Mouse (Mus musculus): Measurements from ENCODE around the gene Fnip2. TPM values are rescaled to one million over a fixed set of nuclear protein-coding genes. Genes with fewer than 3 reads are reported as not detected.
"Not testable (repeated sequence)": the region's sequence is repeated elsewhere in the genome, so short reads cannot be mapped to it uniquely, and the experiment has no call there.

Fnip2 gene
- total RNA-seq (2017): 3.0 to 6.5 TPM (median 5.7 TPM) in 3 replicates

DNA sequence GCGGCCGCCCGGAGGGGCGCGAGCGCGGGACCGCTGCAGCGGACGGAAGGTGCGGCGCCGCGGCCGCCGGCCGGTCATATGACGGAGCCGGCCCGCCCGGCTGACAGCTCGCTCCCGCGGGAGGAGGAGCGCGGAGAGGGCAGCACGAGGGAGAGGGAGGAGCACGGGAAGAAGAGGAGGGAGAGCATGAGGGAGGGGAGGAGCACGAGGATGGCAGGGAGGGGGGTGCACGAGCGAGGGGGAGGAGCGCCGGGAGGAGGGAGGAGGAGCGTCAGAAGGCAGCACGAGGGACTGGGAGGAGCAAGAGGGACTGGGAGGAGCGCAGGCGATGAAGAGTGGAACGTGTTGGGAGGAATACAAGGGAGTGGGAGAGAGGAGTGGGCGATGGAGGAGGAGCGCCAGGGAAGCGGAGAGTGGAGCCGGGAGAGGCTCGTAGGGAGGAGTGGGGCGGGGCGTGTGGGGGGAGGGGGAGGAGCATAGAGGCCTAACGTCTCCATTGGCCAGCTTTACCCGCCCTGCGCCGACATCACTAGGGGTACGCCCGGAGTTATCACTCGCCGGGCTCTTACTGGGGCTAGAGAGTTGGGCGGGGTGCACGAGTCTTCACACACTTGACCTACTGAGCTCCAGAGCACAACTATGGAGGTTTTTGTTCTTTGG is at the start of gene Fnip2:
Gene Fnip2, minus strand, starts transcription at position 94 of the 660 bp plus-strand sequence.
- ATAC-seq (replicated peaks; ENCODE audit: insufficient number of reproducible peaks, low FRiP score, low TSS enrichment, poor library complexity, severe bottlenecking): peak; percentile 85

DNA sequence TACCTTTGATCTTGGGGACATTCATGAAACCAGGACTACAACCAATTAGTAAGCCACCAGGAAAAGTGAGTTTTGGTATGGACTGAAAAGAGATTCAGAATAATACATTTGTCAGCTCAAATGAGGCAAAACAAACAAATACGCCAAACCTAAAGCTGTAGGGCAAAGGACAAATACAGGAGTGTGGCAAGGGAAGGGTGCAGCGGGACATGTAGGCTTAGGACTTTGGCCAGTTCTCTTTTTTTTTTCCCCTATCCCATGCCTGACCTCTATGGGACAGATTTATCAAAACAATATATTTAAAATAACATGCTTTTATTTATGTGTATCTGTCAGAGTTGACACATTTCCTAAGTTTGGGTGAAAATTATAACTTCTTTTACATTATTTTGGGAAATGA is 42.3 kb upstream of the Fnip2 start:
- no peak for ATAC-seq (replicated peaks; ENCODE audit: insufficient number of reproducible peaks, low FRiP score, low TSS enrichment, poor library complexity, severe bottlenecking)

DNA sequence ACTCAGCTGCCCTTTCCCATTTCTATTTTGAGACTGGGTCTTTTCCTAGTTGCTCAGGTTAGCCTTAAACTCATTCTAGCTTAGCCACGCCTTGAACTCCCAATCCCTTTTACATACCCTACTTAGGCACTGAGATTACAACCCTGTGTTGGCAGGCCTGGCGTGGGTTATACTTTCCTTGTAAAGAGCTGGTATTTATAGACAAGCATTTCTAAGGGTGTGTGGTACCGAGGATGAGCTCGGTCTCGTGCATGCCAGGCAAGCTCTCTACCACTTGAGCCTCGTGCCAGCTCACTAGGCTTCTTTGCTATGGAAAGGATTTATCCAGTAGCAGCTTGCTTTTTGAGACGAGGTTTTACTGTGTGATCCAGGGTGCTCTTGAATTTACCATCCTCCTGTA is 27.9 kb upstream of the Fnip2 start:
- ATAC-seq (replicated peaks; ENCODE audit: insufficient number of reproducible peaks, low FRiP score, low TSS enrichment, poor library complexity, severe bottlenecking): no peak

DNA sequence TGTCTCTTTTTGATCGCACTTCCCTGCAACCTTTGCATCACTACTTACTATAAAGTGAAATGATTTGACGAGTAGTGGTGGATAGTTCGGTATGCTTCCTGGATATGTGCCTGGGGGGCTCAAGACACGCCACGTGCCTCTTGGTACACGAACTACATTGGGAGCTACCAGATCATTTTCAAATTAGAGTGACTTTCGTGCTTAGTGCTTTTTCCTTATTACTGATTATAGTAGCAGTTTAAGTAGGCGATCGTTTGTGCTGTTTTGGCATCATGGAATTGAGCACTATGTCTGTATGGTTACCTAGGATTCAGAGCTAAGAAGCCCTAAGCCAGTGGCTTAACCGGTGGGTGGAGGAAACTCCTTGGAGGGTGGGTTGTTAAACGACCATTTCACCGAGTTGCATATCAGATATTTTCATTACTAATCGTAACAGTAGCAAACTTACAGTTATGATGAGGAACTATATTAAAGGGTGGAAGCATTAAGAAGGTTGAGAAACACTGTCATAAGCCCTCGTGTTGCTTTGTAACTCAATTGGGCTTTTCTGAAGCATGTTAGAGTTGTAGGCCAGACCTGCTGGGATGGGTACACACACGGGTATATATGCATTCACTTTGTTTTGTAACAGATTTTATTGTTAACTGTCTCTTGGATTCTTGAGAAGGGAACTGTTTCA is 24.3 kb upstream of the Fnip2 start:
- ATAC-seq (replicated peaks; ENCODE audit: insufficient number of reproducible peaks, low FRiP score, low TSS enrichment, poor library complexity, severe bottlenecking): no peak

DNA sequence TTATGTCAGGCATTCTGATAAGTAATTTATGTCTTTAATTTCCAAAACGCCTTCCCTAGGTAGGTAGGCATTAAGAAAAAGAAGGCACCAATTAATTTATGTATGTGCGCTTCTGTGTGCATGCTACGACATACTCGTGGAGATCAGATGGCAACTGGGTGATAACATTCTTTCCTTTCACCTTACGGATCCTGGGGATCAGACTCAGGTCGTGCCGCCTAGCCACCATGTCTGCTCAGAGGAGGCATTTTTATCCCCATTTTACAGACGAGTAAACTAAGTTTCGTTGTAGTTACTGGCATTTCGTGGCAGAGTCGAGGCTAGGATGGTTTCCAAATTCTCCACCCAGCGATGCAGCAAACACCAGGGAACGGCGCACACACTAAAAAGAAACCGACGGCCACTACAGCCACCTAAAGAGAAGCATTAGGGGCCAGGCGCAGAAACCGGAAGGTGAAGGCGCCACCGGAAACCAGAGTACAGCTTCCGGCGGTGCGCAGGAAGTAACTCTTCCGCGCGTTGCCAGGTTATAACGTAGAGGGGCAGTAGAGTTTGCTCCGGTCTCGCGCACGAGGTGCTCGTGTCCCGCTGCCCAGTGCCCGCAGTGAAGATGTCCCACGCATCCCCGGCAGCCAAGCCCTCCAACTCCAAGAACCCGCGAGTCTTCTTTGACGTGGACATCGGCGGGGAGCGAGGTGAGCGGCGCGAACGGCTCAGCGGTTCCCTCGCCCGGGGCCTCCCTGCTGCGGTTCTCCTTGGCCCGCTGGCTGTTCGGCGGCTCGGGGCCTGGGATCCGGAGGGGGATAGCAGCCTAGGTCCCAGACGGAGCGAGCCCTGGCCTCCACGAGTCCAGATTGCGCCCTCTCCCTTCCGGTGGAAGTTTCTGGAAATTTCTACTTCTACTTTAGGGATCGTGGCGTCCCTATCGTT is 23.5 kb upstream of the Fnip2 start, which contains the start of gene Ppid:
Gene Ppid, plus strand, starts transcription at position 480 of the 930 bp plus-strand sequence.
- peak; percentile 90 for ATAC-seq (replicated peaks; ENCODE audit: insufficient number of reproducible peaks, low FRiP score, low TSS enrichment, poor library complexity, severe bottlenecking)

DNA sequence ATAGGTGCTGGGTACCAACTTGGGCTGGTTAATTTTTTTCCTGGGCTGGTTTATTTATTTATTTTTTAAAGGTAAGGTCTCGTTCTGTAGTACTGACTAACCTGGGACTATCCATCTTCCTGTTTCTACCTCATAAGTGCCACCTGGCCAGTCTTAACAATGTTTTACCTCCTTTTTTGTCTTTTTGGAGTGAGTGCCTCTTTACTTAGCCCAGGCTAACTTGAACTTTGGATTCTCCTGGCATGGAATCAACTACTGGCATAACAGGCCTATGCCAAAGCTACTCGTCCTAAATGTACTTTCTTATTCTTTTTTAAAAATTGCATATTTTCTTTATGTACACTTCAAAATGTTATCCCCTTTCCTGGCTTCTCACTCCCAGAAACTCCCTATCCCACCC is 22.1 kb upstream of the Fnip2 start:
- no peak for ATAC-seq (replicated peaks; ENCODE audit: insufficient number of reproducible peaks, low FRiP score, low TSS enrichment, poor library complexity, severe bottlenecking)

DNA sequence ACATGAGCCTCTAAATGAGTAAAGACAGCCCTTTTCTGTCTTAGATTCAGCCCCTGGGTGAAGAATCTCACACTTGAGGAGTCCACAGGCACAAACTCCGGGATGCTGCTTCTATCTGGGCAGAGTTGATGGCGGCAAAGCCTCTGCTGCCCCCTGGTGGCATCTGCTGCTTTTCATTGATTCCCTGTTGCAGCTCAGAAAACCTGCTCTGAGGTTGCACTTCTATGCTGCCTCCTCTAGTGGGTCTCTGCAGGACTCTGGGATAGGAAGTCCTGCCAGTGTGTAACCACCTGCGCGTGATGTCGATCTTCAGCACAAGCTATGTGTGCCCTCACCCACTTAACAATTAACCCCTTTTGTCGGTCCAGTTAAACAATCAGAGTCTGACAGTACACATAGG is 19.2 kb upstream of the Fnip2 start:
- peak; percentile 87 for ATAC-seq (replicated peaks; ENCODE audit: insufficient number of reproducible peaks, low FRiP score, low TSS enrichment, poor library complexity, severe bottlenecking)

DNA sequence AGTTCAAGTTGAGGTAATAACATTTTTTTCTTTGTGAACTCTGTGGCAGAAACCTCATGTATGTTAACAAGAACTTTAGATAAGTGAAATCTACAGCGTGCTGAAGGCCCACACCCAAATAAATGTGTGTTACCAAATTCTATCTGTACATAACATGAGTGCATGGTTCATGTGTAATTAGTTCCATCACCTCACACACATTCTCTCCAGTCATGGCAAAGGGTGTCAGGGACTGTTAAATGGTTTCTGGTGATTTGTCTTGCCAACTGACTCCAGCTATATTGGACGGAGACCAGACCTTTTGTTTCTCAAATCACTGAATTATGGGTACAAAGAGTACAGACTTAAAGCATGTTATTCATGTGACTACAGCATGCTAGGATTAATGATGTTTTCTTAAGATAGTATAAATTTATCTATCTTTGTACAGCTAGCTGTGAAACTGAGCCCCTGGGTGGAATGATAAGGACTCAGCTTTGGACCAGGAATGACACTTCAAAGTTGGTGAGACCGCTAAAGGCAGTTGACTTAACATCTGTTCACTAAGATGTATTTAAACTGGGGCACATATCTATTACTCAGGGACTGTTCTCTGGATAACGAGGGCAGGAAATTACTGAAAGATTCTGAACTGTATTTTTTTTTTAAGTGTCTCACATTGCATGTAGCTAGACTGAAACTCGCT is 12.4 kb upstream of the Fnip2 start:
- no peak for ATAC-seq (replicated peaks; ENCODE audit: insufficient number of reproducible peaks, low FRiP score, low TSS enrichment, poor library complexity, severe bottlenecking)

DNA sequence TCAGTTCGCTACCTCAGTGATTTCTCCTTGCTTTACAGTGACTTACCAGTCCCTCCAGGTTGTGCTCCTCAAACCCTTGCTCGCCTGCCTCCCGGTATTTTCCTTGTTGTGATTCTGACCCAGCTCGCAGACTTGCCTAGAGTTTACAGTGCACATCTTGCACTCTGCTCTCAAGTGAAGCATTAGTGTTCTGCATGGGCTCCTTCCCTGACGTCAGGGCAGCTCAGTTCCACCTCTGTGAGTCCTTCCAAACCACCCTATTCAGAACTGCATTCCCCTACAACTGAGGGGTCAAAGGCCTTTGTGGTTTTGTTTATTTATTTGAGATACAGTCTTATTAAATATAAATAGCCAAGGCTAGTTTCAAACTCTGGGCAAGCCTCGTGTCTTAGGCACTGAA is 10.6 kb upstream of the Fnip2 start:
- no peak for ATAC-seq (replicated peaks; ENCODE audit: insufficient number of reproducible peaks, low FRiP score, low TSS enrichment, poor library complexity, severe bottlenecking)

DNA sequence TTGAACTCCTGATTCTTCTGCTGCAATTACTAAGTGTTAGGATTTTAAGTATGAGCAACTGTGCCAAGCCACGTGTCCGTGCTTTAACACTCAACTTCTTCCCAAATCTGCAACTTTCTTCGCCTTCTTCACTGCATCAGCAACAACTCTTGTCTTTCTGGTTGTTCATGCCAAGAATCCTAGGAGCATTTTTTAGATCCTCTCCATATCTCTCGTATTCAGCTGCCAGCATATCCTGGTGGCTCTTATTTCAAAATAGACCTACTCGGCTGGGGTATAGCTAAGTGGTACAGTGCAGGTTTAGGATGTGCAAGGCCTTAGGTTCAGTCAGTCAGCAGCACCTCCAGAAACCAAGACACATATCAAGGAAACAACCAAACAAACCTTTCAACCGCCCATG is 10.0 kb upstream of the Fnip2 start:
- no peak for ATAC-seq (replicated peaks; ENCODE audit: insufficient number of reproducible peaks, low FRiP score, low TSS enrichment, poor library complexity, severe bottlenecking)

DNA sequence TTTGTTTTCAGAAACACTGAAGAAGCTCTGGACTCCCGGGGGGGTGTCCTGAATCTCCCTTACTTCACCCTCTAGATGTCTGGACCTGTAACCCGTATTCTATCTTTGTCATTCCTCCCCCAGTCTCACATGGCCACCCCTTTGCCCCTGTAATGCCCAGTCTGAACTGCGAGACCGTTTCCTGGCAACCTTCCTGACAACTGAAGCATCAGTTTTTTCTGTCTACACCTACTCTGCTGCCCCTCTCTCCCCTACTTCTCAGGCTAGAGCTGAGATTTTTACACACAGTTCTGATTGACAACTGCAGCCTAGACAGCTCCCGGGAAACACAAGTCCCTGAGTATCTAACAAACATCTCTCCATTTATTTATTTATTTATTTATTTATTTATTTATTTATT is 9.3 kb upstream of the Fnip2 start:
- no peak for ATAC-seq (replicated peaks; ENCODE audit: insufficient number of reproducible peaks, low FRiP score, low TSS enrichment, poor library complexity, severe bottlenecking)

DNA sequence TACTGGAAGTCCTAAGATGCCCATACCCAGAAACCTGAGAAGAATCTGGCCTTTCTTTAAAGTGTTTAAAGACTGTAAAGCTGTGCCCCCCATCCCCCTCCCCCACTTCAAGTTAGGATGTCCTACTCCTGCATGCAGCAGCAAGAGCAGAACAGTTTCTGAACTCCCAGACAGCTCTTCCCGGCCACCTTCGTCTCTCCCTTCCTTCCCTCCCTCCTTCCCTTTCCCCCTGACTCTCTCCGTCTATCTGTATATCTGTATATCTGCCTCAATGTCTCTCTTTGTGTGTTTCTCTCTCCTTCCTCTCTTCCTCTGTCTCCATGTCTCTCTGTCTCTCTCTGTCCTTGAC is 8.8 kb upstream of the Fnip2 start:
- no peak for ATAC-seq (replicated peaks; ENCODE audit: insufficient number of reproducible peaks, low FRiP score, low TSS enrichment, poor library complexity, severe bottlenecking)

DNA sequence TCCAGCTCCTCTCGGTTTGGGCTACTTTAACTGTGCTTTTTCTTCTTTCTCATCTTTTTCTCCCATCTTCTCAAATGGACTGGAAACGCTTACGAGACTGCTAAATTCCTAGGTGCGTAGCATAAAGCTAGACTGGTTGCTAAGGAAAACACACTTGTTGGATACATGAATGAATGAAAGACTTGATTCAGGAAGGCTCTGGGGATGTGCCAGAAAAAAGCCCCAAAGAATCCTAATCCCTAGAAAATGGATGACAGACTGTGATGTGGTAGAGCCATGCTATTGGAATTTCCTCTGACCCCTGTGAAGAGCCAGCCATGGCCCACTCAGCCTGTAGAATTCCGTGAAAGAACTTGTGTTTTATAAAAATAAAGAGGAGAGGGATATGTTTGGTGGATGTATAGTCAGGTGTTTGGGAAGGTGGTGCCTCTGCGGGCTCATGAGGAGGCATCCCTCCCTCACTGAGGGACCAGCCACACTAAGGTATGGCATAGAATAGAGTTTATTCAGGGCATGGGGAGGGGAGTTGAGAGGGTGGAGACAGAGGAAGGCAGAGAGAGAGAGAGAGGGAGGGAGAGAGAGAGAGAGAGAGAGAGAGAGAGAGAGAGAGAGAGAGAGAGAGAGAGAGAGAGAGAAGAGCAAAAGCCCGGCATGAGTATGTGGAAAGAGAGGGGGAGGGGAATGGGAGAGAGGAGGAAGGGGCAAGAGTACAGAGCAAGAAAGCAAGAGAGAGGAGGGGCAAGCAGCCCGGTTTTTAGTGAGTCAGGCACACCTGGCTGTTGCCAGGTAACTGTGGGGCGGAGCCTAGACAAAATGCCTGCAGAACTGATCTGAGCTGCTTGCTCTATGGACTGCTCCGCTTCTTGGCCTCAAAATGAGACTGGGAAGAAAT is 8.2 kb upstream of the Fnip2 start:
- no peak for ATAC-seq (replicated peaks; ENCODE audit: insufficient number of reproducible peaks, low FRiP score, low TSS enrichment, poor library complexity, severe bottlenecking)

DNA sequence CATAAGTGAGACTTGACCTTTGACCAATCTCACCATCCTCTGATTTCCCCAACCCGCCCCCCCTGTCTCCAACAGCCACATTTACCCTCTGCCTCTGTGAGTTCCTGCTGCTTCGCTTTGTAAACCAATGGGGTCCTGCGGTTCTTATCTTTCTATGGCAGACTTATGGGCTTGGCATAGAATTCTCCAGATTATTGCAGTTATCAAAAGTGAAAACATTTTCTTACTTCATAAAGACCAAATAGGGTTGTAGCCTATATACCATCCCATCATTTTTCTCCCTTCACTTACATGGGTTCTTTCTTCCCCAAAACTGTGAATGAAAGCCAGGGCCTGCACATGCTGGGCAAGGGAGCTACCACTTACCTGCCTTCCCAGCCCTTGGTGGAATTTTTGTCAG is 6.7 kb upstream of the Fnip2 start:
- no peak for ATAC-seq (replicated peaks; ENCODE audit: insufficient number of reproducible peaks, low FRiP score, low TSS enrichment, poor library complexity, severe bottlenecking)

DNA sequence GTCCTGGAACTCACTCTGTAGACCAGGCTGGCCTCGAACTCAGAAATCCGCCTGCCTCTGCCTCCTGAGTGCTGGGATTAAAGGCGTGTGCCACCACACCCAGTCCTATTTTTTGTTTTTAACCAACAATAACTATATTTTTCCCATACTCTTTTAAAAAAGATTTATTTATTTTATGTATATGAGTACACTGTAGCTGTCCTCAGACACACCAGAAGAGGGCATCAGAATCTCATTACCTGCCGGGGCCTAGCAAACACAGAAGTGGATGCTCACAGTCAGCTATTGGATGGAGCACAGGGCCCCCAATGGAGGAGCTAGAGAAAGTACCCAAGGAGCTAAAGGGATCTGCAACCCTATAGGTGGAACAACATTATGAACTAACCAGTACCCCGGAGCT is 5.8 kb upstream of the Fnip2 start:
- ATAC-seq (replicated peaks; ENCODE audit: insufficient number of reproducible peaks, low FRiP score, low TSS enrichment, poor library complexity, severe bottlenecking): not testable (repeated sequence)

DNA sequence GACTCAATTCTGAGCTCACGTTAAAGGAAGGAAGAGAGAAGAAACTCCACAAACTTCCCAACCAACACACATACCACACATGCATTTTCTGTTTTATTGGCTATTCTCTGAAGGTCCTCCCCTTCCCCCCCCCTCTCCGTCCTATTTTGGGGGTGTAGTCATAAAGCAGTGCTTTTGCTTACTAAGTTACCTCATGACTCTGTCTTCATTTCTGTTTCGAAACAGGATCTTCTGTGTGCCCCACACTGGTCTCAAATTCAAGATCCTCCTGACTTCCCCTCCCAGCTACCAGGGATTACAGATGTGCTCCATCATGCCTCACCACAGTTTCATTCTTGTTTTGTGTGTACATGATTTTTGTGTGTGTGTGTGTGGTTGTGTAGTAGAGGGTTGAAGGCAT is 4.8 kb upstream of the Fnip2 start:
- peak; percentile 58 for ATAC-seq (replicated peaks; ENCODE audit: insufficient number of reproducible peaks, low FRiP score, low TSS enrichment, poor library complexity, severe bottlenecking)

DNA sequence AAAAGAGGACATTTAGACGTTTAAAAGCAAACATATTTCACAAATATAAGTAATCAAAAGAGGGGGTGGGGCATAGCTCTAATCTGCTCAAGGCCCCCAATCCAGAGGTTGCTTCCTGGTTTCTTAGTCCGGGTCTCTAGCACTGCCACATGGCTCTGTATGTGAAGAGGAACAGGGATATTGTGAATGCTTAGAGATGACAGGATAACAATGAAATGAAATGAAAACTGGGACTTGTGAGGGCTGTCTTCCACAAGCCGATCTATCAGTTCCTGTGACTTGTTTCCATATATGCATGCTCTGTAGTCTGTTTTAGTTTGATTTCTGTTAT is 1.7 kb upstream of the Fnip2 start:
- no peak for ATAC-seq (replicated peaks; ENCODE audit: insufficient number of reproducible peaks, low FRiP score, low TSS enrichment, poor library complexity, severe bottlenecking)

DNA sequence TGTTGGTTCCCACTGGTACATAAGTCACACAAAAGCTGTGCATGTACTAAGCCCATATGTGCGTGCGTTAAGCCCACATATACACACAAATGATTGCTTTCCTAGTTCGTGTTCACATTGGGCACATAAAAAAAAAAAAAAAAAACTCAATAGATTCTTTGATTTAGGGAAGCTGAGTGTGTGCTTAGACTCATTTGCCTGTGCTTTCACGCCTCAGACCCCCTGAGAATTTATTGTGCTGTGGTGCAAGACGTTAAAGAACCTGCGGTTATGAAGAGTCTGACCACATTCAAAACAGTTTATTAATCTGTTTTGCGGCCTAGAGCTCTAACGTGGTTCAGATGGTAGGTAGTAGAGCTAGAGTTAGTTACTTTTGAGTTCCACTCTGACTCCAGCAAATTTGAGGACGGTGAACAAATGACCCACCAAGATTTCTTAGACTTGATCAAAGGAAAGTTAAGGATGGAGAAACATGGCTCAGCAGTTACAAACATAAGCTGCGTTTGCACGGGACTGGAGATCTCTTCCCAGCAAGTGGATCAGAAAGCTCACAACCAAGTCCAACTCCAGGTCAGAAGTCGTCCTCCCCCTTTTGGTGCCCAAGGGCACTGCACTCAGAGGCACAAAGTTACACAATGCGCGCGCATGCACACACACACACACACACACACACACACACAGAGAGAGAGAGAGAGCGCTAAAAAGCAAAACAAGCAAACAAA is 1.2 kb upstream of the Fnip2 start:
- no peak for ATAC-seq (replicated peaks; ENCODE audit: insufficient number of reproducible peaks, low FRiP score, low TSS enrichment, poor library complexity, severe bottlenecking)

Data from monocyte, adult 5-6 weeks (primary cell).